Mouse (Mus musculus) Patski (cell line): ENCODE results near the gene Lamtor2. TPM values are rescaled to one million over a fixed set of nuclear protein-coding genes. Genes with fewer than 3 reads are reported as not detected.
A peak's percentile ranks its signal among the peaks of the same experiment; 100 is the strongest.

Source experiments
- ATAC-seq: fragments of 100-300 bp; one replicate; pipeline ENCODE4 v1.8.0; 2021
- CTCF ChIA-PET: fragments of 350-600 bp; sonication (Branson Sonifier 250); formaldehyde crosslinking; loops from one replicate; lab custom pipeline; 2022; ENCODE audit warnings: inconsistent platforms; lab: Charles Lee
- POLR2A ChIA-PET: fragments of 350-600 bp; sonication (Branson Sonifier 250); formaldehyde crosslinking; loops from one replicate; lab custom pipeline; 2022; ENCODE audit warnings: antibody characterized with exemption, inconsistent platforms; lab: Charles Lee
- DNase-seq: peaks from one replicate; pipeline ENCODE4 v3.0.0-alpha.2; 2011; ENCODE audit warnings: low read depth, low spot score
- H3K27me3 ChIP-seq: fragments of 371-371 bp; one replicate; pipeline ENCODE4 v1.5.1; 2021
- CTCF ChIP-seq: fragments of 100-300 bp; IDR thresholded peaks from one replicate; pipeline ENCODE4 v1.5.1; 2021
- in situ Hi-C: fragments of 300-500 bp; cut with MboI; formaldehyde crosslinking; loops from 3 replicates; pipeline ENCODE4 v1.11.1; 2018; ENCODE audit warnings: low pct_unique_long_range_greater_than_20kb, mixed read lengths
- polyA plus RNA-seq: library from polyadenylated mRNA; unstranded; gene quantifications from one replicate; pipeline ENCODE4 v1.2.3, GENCODE M21; 2021

Gene Lamtor2
- polyA plus RNA-seq, 1 experiment from 2014 or later, result 264 TPM

DNA sequence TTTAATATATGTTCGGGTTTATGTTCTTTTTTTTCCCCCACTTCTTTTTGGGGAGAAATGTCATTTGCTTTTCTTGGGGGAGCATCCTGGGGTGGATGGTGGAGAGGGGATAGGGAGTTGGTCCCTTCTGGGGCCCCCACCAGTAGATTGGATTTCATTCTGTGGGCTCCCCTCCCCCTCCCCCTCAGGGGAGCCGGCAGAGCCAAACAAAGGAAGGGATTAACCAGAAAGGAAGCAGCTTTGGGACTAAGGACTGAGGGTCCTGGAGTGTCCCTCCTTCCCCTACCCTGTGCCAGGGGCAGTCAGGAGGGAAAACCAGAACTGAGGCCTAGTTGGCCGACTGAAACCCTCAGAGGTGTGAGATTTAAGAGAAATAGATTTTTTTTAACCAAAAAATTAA, 13.5 kb downstream of the Lamtor2 start:
- DNase-seq, result no peak
- CTCF ChIA-PET, result interaction anchor here (1.0 to 1.3 kb wide), 3 partner anchors 15 to 68 kb away, joined by 3 to 4 read pairs (median 4); no protein-coding TSS in a partner anchor
- no peak for ATAC-seq
- no peaks in the 10 kb centered on the region for H3K27me3 ChIP-seq
- no peak for TF ChIP-seq CTCF
- in situ Hi-C loops, result no loop called here
- POLR2A ChIA-PET, result interaction anchor here (1.8 kb wide), 1 partner anchor 8 kb away, joined by 6 read pairs; the partner anchor contains the start of gene Mex3a

DNA sequence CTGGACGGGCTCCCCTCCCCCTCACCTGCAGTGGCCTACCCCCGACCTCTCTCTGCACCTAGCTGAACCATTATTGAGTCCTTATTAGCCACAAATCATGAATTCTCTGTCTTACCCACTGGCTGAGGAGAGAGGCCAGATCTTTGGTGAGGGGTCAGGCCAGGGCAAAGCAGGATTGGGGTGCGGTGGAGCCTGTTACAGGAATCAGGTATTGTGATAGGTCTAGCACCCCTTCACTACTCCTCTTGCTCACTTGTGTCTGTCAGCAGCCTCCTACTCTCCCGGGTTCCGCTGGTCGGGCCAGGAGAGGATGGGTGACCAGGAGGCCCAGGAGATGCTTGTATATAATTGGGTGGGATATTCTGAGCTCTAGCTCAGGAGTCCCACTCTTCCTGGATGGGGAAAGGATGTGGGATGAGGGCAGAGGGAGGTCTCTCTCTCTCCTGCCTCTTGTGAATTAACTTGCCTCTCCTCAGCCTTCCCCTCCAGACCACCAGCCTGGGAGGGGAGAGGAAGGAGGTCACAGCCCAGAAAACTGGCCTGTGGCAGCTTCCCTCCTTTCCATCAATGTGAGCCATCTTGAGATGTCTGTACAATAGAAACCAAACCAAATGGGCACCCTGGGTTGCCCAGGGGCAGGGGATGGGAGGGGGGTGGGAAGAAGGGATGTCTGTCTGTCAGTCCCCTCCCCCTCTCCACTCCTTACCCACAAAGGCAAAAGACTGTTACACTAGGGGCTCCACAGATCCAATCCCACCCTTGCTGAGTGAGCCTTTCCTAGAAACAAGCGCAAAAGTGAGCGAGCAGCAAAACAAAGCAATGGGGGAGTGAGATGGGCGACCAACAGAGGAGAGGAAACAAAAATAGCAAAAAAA, 14.4 kb downstream of the Lamtor2 start:
- no peaks in the 10 kb centered on the region for H3K27me3 ChIP-seq
- DNase-seq (no peak), ATAC-seq (no peak)
- TF ChIP-seq CTCF, result no peak
- ChIA-PET POLR2A (interaction anchor here (0.7 kb wide), 2 partner anchors 54 to 68 kb away, joined by 3 read pairs; no protein-coding TSS in a partner anchor), CTCF (no interaction called here)
- in situ Hi-C loops, result no loop called here

DNA sequence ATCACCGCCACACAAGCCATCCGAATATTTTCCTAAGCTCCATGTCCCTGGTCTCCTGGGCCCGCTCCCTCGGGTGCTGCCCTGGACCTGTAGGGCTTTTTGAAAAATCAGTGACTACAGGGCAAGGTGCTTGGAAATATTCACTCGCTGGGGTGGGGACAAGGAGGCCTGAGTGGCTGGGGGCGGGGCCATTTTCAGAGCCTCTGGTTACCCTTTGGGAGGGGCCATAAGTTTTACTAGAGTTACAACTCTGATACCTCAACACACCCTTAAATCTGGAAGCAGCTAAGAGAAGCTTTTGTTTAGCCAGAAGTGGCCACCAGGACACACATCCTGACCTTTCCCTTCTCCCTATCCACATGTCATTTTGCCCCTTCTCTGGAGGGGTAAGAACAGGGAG, 15.7 kb downstream of the Lamtor2 start:
- CTCF ChIA-PET, result no interaction called here
- no peak for DNase-seq
- H3K27me3 ChIP-seq, result no peaks in the 10 kb centered on the region
- TF ChIP-seq CTCF, result no peak
- in situ Hi-C loops, result no loop called here
- no peak for ATAC-seq
- POLR2A ChIA-PET, result interaction anchor here (0.6 kb wide), 1 partner anchor 104 kb away, joined by 3 read pairs; no protein-coding TSS in a partner anchor

DNA sequence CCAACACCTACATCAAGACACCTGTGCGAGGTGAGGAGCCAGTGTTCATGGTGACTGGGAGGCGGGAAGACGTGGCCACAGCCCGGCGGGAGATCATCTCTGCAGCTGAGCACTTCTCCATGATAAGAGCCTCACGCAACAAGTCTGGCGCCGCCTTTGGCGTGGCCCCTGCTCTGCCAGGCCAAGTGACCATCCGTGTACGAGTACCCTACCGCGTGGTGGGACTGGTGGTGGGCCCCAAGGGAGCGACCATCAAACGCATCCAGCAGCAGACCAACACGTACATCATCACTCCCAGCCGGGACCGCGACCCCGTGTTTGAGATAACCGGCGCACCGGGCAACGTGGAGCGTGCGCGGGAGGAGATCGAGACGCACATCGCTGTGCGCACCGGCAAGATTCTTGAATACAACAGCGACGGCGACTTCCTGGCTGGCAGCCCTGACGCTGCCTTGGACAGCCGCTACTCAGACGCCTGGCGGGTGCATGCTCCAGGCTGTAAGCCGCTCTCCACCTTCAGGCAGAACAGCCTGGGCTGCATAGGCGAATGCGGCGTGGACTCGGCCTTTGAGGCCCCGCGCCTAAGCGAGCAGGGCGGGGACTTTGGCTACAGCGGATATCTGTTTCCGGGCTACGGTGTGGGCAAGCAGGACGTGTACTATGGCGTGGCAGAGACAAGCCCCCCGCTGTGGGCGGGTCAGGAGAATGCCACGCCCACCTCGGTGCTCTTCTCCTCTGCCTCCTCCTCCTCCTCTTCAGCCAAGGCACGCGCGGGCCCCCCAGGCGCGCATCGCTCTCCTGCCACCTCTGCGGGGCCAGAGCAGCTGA, 16.6 kb downstream of the Lamtor2 start:
- ATAC-seq, result no peak
- in situ Hi-C loops, result no loop called here

DNA sequence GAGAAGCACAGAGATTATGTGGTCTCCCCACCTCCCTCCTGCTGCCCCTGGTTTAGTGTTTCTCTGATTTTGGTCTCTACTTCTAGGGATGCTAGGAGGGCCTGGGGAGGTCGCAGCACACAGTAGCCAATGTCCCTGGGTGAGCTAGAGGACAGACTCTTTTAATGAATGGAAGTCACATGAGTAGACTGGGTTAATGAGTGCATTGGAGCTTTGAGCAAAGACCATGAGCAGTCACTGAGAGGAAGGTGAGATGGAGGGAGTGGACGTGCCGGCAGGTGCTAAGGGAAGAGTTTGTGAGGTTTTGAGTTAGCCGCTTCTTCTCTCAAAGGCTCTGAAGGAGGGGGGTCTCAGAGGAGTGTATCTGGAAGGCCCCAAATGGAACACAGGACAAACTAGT, 17.3 kb downstream of the Lamtor2 start:
- CTCF ChIA-PET, result interaction anchor here (1.3 to 3.7 kb wide), 2 partner anchors 9 to 67 kb away, joined by 3 to 16 read pairs; no protein-coding TSS in a partner anchor
- no peak for TF ChIP-seq CTCF
- no peaks in the 10 kb centered on the region for H3K27me3 ChIP-seq
- ATAC-seq, result no peak
- in situ Hi-C loops, result no loop called here
- DNase-seq, result no peak
- POLR2A ChIA-PET, result no interaction called here

More for the DNA sequence above, 16.6 kb downstream of the Lamtor2 start:
- POLR2A ChIA-PET, result interaction anchor here (0.6 kb wide), 1 partner anchor 105 kb away, joined by 3 read pairs; no protein-coding TSS in a partner anchor
- no peak for TF ChIP-seq CTCF
- DNase-seq, result no peak
- H3K27me3 ChIP-seq, result no peaks in the 10 kb centered on the region
- CTCF ChIA-PET, result interaction anchor here (1.3 to 3.7 kb wide), 2 partner anchors 8 to 67 kb away, joined by 3 to 16 read pairs; no protein-coding TSS in a partner anchor

DNA sequence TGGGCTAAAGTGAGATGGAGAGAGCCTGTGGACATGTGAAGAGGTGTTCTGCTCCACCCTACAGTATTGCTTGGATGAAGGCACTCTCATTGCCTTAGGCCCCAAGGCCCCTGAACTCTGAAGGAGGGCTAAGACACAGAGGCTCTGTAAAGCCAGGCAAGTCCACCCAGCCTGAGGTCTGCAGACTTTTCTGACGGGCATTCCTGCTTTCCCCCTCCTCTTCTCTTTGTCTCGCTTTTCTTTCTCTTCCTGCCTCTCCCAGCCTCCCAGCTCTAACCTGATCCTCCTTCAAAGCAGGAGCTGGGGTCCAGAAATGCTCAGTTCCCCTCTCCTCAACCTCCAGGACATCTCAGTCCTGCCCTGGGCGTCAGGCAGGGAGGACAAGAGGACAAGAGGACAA, 17.9 kb downstream of the Lamtor2 start:
- in situ Hi-C loops, result no loop called here
- CTCF ChIA-PET, result interaction anchor here (1.3 to 3.7 kb wide), 2 partner anchors 9 to 68 kb away, joined by 3 to 16 read pairs; no protein-coding TSS in a partner anchor
- ATAC-seq (no peak), DNase-seq (no peak)
- no peak for TF ChIP-seq CTCF
- POLR2A ChIA-PET, result no interaction called here
- no peaks in the 10 kb centered on the region for H3K27me3 ChIP-seq

DNA sequence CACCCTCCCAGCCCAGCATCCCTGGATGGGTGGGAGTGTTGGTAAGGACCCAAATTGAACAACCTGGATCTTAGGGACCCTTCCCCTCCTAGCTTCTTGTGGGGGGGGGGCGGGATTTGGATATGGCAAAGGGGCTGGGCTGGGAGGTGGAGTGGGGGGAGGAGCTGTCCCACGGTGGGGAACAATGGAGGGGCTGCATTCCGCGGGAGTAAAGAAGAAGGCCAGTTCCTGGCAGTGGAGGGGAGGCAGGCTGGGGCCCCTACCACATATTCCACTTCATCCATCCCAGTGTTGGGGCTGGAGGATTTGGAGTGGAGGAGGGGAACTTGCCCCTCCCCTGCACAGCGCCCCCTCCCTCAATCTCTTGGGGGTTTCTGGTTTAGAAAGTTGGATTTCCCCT, 19.2 kb downstream of the Lamtor2 start:
- no peak for TF ChIP-seq CTCF
- DNase-seq (no peak), ATAC-seq (no peak)
- POLR2A ChIA-PET, result interaction anchor here (0.9 to 1.4 kb wide), 2 partner anchors 8 to 10 kb away, joined by 4 to 7 read pairs; no protein-coding TSS in a partner anchor
- H3K27me3 ChIP-seq, result no peaks in the 10 kb centered on the region
- in situ Hi-C loops, result no loop called here
- CTCF ChIA-PET, result interaction anchor here (3.7 kb wide), 1 partner anchor 11 kb away, joined by 16 read pairs; no protein-coding TSS in a partner anchor

DNA sequence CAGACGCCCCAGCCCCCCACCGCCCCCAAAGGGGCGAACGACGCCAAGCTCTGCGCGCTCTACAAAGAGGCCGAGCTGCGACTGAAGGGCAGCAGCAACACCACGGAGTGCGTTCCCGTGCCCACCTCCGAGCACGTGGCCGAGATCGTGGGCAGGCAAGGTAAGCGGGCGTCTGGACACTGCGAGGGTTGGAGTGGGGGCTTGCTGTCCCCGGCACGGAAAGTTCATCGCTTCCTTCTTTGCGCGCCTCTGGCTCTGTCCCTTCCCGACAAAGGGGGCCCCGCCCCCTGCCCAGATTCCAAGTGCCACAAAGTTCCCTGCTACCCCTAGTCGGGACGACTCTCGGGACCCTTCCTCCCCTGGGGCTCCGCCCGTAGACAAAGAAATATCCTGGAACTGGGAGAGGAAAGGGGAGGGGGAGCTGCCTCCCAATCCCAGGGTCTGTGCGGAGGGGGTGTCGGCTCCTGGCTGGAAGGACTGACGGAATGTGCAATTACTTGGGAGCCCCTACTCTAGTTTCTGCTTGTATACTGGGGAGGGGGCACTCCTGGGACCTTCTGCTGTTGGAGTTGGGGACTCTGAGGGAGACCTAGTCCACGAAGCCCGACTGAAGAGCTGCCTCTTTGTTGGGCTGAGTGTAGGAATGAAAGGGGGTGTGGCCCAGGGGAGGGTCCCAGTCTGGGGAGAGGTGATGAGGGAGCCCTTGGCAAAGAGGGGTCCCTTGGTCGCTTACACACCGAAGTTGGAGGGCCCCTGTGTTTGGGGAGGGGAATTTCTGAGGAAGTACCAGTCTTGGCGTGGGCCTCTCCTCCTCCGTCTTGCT, 20.0 kb downstream of the Lamtor2 start:
- POLR2A ChIA-PET, result interaction anchor here (0.6 to 1.4 kb wide), 6 partner anchors 9 to 54 kb away, joined by 3 to 7 read pairs (median 4); no protein-coding TSS in a partner anchor
- CTCF ChIA-PET, result interaction anchor here (3.7 kb wide), 1 partner anchor 11 kb away, joined by 16 read pairs; no protein-coding TSS in a partner anchor
- TF ChIP-seq CTCF, result no peak
- no peak for DNase-seq
- in situ Hi-C loops, result no loop called here
- peak; percentile 4 for ATAC-seq
- no peaks in the 10 kb centered on the region for H3K27me3 ChIP-seq

DNA sequence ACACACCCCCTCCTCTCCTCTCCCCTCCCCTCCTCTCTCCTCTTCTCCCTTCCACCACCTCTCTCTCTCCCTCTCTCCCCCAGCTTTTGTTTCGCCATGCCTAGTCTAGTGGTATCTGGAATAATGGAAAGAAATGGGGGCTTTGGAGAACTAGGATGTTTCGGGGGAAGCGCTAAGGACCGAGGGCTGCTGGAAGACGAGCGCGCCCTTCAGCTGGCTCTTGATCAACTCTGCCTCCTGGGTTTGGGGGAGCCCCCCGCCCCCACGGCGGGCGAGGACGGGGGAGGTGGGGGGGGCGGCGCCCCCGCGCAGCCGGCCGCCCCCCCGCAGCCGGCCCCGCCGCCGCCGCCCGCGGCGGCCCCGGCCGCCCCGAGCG, 20.6 kb downstream of the Lamtor2 start, which contains the start of gene Mex3a:
Gene Mex3a (plus strand): TSS at position 97 of the 376 bp plus-strand sequence.
- ATAC-seq, result no peak
- in situ Hi-C loops, result no loop called here

More for the DNA sequence above, 20.6 kb downstream of the Lamtor2 start, which contains the start of gene Mex3a:
- no peaks in the 10 kb centered on the region for H3K27me3 ChIP-seq
- ChIA-PET POLR2A (interaction anchor here (0.6 to 2.3 kb wide), 8 partner anchors 8 to 54 kb away, joined by 3 to 7 read pairs (median 4); no protein-coding TSS in a partner anchor), CTCF (no interaction called here)
- DNase-seq, result no peak
- no peak for TF ChIP-seq CTCF
